Mouse (Mus musculus) layer of hippocampus, adult 11-12 months (tissue): ENCODE results near the gene Spg21.

Source experiments
- DNase-seq: peaks from one replicate; pipeline ENCODE4 v3.0.0; 2022; ENCODE audit warnings: low spot score

Spg21 gene

GRCm38 (mm10) chr9:65535789-65536469 is 75.2 kb downstream of the Spg21 start:
- DNase-seq: no peak

GRCm38 (mm10) chr9:65536491-65536890 is 75.7 kb downstream of the Spg21 start:
- no peak for DNase-seq
